Comparison of ENCODE assay signal across 9 mouse cellular contexts in the genomic region with DNA sequence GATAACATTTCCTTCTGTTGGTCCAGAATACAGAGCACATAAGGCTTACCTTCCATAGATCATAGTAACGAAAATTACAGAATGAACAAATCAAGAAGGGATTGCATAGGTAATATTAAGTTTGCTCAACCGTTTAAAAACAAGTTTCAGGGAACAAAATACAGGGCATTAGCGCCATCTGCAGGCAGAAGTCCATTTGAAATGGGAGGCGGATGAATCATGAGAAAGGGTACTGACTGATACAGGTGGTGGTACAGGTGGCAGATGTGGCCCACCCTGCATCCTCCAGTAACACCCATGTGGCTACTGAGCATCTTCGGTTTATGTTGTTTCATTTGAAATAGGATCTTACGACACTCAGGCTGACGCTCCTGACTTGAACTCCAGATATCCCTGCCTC. TPM values are rescaled to one million over a fixed set of nuclear protein-coding genes. Genes with fewer than 3 reads are reported as not detected.
A peak's percentile ranks its signal among the peaks of the same experiment; 100 is the strongest.
DNase-seq lines count a peak whose midpoint lies in the region; ATAC-seq and TF ChIP-seq lines count a peak whose summit lies in the region.
"Had no signal": no experiment of that assay in that cellular context is flagged by ENCODE, and none has a peak within 500 bp of the region (broad histone marks: within the 10 kb centered on the region; RNA-seq: fewer than 3 reads in every experiment).

No protein-coding gene starts in this region.

- H3K27me3 ChIP-seq in spleen, adult 2 months (ENCODE audit: control insufficient read depth, insufficient read depth, low read length): no peaks in the 10 kb centered on the region
- H3K27me3 ChIP-seq in limb, embryonic 10.5 days (ENCODE audit: low read depth, poor library complexity, severe bottlenecking): no peaks in the 10 kb centered on the region
- H3K27me3 ChIP-seq: hindbrain, embryonic 15.5 days had no signal

- TF ChIP-seq CTCF in spleen, adult 2 months (IDR thresholded peaks at IDR 0.05; ENCODE audit: extremely low read depth, insufficient read depth, insufficient read length, insufficient replicate concordance): peak; percentile 17; the same call in 1 of the 2 replicates

- no peaks in the 10 kb centered on the region for H3K9me3 ChIP-seq in limb, embryonic 10.5 days (replicated peaks)
- H3K9me3 ChIP-seq: hindbrain, embryonic 15.5 days had no signal

- DNase-seq in spleen, adult 2 months (ENCODE audit: low read depth in 1 of 2, low spot score in 2 of 2): peak in 1 of 2 experiments; percentile 38
- no peak for DNase-seq in spleen, adult 12 weeks (ENCODE audit: low spot score)
- DNase-seq in adrenal gland, adult 8-10 months: peak; percentile 33
- peak; percentile 51 for DNase-seq in embryo, embryonic 11.5 days (ENCODE audit: low read depth, low spot score)
- peak; percentile 72 for DNase-seq in limb, embryonic 10.5 days (ENCODE audit: low spot score)
- peak; percentile 37 for DNase-seq in retina, postnatal 7 days (ENCODE audit: low read depth, low spot score)

- H3K27ac ChIP-seq in spleen, adult 2 months (ENCODE audit: insufficient read depth, low read length): no peak overlapping the region
- H3K27ac ChIP-seq in limb, embryonic 10.5 days: no peak overlapping the region
- H3K27ac ChIP-seq: hindbrain, embryonic 15.5 days had no signal

- WGBS in spleen, adult 2 months: 38% methylated on average over 7 of the region's 7 CpGs
- 38% methylated on average over 7 of the region's 7 CpGs for WGBS in limb, embryonic 10.5 days

- TF ChIP-seq POLR2A in spleen, adult 2 months (IDR thresholded peaks at IDR 0.05; ENCODE audit: low read depth, low read length): no peak

- ATAC-seq in hematopoietic stem cell, adult 5-6 weeks (replicated peaks in 1 of 2; ENCODE audit: insufficient read depth in 1 of 2, low FRiP score in 2 of 2, low TSS enrichment in 1 of 2, low read depth in 1 of 2, poor library complexity in 2 of 2, severe bottlenecking in 2 of 2): 0 out of 4 replicates have a peak, but pooled peaks have one; percentile 42 to 43
- no peak for ATAC-seq in granulocyte monocyte progenitor cell, adult 5-6 weeks (replicated peaks; ENCODE audit: poor library complexity, severe bottlenecking)

- H3K36me3 ChIP-seq in spleen, adult 2 months (ENCODE audit: control insufficient read depth, insufficient read depth, low read length): no peaks in the 10 kb centered on the region
- no peaks in the 10 kb centered on the region for H3K36me3 ChIP-seq in limb, embryonic 10.5 days
- H3K36me3 ChIP-seq: hindbrain, embryonic 15.5 days had no signal

- no peak overlapping the region for H3K4me3 ChIP-seq in spleen, adult 2 months (ENCODE audit: extremely low read depth, insufficient read depth, insufficient read length)
- no peak overlapping the region for H3K4me3 ChIP-seq in limb, embryonic 10.5 days
- H3K4me3 ChIP-seq: hindbrain, embryonic 15.5 days had no signal

- no peaks in the 10 kb centered on the region for H3K4me1 ChIP-seq in spleen, adult 2 months (ENCODE audit: control insufficient read depth, insufficient read depth, insufficient read length)
- H3K4me1 ChIP-seq in limb, embryonic 10.5 days: 0 out of 2 replicates have a peak, but pooled peaks cover 6% of the 10 kb centered on the region
- H3K4me1 ChIP-seq: hindbrain, embryonic 15.5 days had no signal

RNA-seq across cellular contexts. Expression of a gene that starts 21.6 kb away (rescaled TPM):
- 149 and 297 TPM in 2 replicates for polyA plus RNA-seq in spleen, adult 2 months (2012; rRNA removed)
- 10 to 100 TPM; 29.6 to 34.8 (median 32.8) TPM for total RNA-seq in adrenal gland, adult 8-10 months (2022)
- total RNA-seq in hematopoietic stem cell, adult 5-6 weeks (2017): 15.5 and 33.3 TPM in 2 replicates
- 23.1 and 23.2 TPM in 2 replicates for polyA plus RNA-seq in limb, embryonic 10.5 days (2016; fragmentation: Nextera tagmentation; extraction: Ambion mirVana)
- total RNA-seq in granulocyte monocyte progenitor cell, adult 5-6 weeks (2014; fragmentation: Nextera tagmentation): 36.0 and 38.7 TPM in 2 replicates
- total RNA-seq in granulocyte monocyte progenitor cell, adult 5-6 weeks (2017): 34.8 and 40.6 TPM in 2 replicates
